Mouse (Mus musculus) heart, postnatal 14 days (tissue): ENCODE measurements at regions not wholly inside any gene's neighbourhood (a gene's known extent, or its start where the extent isn't known, plus 50 kb on each side); places are given as distances from the start of the nearest gene placed in this dataset.

Experiments
- DNase-seq, 2 experiments: peaks; one replicate each; pipeline ENCODE4 v3.0.0; 2021 to 2022
- intact Hi-C: fragments of 180-260 bp; cut with DNase I; formaldehyde crosslinking; loops from one replicate; pipeline ENCODE4 v1.15.1; 2025

DNA sequence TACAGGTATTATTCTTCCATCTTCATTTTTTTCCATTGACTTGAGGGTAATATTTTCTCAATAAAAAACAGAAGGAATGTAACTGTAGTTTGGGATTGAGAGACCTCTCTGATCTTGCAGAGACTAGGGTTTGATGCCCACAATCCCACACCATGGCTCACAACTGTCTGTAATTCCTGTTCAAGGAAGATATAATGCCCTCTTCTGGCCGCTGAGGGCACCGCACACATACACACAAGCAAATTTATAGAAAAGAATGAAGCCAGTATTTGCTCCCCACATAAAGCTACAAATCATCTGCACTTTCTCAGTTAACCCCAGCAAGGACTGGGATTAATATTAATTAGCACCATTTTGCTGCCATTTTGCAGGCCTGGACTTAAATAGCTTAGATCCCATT is 215.6 kb downstream of the Abcc12 start:
- intact Hi-C loops, result no loop called here
- DNase-seq, result no peak

DNA sequence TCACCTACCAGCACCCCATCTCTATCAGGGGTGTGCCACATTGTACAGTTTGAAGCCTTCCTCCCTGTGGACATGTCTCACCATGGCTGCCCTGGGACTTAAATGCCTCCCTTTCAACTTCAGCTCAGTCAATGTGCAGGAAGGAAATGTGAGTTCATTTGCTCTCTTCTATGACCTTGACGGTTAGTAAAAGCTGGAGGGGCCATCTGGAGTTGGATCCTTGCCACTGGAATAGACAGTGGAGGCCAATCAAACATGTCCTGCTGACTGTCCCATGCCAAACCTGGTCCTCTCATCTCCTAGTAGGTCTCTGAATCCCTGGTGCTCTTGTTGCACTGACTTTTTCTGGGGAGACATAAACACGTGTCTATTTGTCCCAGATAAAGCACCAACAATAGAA is 220.2 kb downstream of the Abcc12 start:
- intact Hi-C loops, result no loop called here
- no peak for DNase-seq

DNA sequence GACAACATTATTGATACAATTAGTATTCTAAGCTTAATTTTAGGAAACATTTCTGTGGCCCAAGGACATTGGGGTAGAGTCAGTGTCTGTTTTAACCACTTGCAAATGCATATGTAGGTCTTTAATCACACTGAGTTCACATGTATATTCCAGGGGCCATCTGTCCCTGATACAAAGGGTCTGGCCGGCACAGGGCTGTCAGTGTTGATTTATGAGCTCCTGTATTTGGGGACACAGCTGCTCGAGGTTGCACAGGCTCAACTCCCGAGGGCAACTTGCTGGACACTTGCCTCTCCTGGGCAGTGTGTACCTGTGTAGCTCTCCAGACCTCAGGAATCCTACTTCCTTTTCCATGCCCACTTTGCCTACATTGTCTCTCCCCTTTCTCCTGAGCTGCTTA is 221.0 kb downstream of the Abcc12 start:
- intact Hi-C loops, result no loop called here
- DNase-seq, result no peak

DNA sequence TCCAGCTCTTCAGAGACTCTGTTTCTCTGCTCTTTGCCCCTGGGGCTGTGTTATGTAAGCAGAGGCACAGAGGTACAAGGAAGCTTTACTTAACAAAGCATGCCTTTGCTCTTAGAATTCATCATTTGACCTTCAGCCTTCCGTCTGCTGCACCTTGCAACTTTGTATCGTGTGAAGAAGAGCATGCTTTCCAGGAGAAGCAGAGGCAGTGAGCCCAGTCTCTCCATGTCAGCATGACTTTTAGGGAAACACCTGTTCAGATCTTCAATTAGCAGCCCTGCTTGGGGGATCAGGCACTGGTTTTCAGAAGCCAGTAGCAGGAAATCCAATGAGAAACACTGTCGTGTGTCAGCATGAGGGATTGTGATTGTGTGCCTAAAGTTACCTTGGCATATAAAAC is 226.7 kb downstream of the Abcc12 start:
- no peak for DNase-seq
- intact Hi-C loops, result no loop called here

DNA sequence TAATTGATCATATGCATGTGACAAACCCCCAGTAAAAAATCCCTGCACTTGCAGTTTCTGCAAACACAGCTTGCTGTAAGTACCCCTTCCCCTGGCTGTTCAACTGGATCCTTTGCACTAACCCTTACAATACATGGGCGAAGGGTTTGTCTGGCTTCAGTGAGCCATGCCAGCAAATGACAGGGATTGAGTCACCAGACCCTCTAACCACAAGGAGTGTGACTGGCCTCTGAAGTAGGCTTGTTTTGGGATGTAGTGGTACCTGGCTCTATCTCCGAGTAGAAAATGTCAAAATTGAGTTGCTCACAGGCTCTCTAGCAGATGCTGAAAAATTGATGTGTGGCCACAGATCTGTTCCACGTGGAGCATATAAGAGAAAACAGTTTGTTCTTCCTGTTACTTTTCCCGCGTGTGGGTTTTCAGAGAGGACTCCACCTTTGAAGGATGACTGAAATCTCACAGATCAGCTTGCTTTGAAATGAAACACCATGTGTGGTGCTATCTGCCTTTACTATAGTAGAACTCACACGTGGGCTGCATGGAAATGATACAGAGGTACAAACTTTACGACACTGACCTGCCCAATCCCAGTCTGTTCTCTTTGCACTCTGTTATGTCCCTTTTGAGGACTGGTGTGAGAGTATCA is 228.8 kb downstream of the Abcc12 start:
- DNase-seq, result no peak
- intact Hi-C loops, result no loop called here

DNA sequence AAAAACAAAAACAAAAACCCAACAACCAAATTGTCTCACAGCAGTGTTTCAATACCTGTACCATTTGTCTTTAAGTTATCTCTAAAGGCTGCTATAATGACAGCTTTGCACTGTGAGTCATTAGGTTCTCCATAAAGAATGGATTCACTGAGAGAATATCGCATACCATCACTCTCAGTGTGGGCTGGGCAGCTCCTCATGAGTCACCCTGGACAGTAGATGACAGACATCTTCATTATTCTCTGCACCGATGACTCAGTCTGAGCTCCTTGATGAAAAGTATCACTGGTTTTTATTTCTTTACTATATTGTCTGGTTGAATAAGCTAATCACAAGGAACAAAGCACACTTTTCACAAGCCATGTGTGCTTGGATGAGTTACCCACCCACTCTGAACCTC is 230.4 kb downstream of the Abcc12 start:
- DNase-seq, result no peak

DNA sequence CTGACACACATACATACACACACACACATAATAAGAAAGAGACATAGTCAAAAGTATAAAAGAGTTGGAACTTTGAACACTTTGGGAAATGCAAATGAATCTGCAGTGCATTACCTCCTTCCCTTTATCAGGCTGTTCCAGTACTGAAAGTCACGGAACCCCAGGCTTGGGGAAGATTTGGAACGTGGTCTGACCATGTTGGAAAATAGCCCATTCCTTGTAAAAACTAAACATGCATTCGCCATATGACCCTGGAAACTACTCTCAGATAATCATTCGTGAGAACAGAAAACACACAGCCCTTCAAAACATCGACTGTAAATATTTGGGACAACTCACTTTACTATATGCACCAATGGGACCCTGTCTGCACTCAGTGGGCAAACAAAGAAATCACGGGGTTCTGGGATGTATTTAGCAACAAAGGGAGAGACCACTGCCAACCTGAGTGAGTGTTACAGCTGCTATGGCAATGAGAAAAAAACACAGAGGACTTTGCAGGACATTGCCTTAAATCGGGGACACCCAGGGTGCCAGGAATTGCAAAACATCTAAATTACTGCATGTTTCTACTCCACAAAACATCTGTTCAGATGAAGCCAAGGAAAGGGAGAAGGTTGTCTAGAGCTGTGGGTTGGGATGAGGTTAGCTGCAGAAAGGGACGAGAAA is 238.3 kb downstream of the Abcc12 start:
- no peak for DNase-seq
- intact Hi-C loops, result no loop called here

More for the DNA sequence above, 230.4 kb downstream of the Abcc12 start:
- intact Hi-C loops, result no loop called here

DNA sequence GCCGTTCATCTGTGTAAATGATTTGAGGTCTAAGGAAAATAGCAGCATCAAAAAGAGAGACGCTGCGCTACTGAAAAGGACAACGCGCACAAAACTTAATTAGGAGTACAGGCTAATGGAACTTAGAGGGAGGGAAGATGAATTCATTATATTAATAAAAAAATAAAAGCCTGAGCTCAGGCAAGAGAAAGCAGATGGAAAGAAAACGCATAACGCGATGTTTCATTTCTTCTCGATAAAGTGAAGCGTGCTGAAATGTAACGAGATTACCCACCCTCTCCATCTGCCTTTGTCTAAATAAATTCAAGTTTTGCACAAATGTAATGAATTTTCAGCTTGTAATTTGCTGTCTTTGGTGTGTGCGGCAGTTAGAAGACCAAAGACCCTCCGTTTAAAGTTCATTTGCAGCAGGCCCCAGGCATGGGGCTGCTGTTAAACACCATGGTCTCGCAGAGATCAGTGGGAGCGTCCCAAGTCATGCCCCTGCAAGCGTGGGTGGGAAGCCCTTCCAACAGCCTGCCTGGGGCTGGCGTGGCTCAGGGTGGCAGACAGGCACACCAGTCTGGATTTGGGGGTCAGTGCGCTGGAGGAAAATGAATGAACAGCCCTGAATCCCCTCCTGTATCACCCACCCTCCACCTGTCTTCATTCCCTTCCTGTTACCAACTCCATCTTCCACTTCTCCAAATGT is 241.8 kb downstream of the Abcc12 start:
- intact Hi-C loops, result no loop called here
- DNase-seq, result no peak

DNA sequence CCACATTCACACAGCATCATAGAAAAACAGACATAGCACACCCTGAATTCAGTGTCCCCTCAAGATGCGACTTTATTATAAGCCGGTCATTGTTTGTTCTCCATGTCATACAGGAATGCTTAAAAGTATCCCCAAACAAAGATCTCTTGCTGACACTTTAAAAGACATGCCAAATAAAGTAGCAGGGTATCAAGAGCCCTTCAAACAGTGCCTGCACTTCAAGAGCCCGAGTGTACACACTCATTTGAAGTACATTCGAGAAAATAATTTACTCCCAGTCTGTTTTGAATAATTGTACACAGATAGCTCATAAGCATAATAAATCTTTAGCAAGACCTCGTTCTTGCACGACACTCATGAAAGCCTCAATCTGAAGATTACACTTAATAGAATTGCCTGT is 249.1 kb downstream of the Abcc12 start:
- intact Hi-C loops, result no loop called here

DNA sequence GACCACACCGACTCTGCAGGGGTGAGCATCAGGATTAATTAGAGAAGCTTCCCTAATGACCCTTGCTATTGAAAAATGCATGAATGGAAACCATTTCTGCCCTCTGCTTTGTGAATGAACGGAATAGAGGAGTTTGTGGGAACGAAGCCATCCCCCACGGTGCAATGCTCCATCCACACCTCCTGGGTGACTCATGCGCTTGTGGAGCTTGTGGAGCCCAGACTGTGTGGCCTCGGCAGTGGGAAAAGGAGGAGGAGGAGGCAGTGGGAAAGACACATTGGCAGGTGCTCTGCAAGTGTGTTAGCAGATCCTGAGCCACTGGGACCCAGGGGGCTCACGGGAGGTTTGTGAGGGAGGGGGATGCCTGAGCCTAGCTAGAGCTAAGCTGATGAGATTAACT is 251.9 kb downstream of the Abcc12 start:
- DNase-seq, result no peak
- intact Hi-C loops, result no loop called here

More for the DNA sequence above, 249.1 kb downstream of the Abcc12 start:
- no peak for DNase-seq

DNA sequence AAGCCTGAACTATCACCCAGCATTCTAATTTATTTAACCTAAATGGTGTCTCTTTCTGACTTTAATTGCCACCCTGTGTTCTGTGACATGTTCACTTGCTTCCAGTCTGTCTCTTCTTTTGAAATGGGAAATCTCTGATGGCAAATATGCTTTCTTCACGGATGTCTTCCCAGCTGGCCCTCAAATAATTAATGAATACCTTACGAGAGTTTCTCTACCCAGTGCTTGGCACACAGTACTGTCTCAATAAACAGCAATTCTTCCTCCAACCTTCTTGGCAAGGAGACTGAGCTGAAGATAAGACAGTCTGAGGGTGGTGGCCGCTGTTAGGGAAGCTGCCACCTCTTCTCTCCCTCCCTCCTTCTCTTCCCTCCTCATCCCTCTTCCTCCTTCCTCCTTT is 252.5 kb downstream of the Abcc12 start:
- DNase-seq, result no peak
- intact Hi-C loops, result no loop called here

DNA sequence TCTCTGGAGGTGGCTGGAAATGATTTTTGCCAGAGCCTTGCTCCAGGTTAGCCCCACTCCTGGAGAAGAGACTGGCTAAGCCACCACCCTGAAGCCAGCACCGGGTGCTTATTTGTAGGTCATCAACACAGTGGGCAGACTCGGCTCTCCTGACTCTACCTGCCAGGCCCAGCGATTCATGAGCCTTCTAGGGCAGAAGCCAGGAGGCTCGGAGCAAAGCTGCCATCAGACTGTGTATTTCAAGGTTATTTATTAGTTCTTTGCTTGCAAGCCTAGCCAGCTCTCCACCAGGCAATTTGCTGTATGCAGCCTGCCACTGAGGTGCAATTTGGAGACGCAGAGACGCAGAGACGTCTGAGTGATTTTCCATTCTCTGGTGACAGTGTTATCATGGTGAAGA is 255.4 kb downstream of the Abcc12 start:
- intact Hi-C loops, result no loop called here
- no peak for DNase-seq

DNA sequence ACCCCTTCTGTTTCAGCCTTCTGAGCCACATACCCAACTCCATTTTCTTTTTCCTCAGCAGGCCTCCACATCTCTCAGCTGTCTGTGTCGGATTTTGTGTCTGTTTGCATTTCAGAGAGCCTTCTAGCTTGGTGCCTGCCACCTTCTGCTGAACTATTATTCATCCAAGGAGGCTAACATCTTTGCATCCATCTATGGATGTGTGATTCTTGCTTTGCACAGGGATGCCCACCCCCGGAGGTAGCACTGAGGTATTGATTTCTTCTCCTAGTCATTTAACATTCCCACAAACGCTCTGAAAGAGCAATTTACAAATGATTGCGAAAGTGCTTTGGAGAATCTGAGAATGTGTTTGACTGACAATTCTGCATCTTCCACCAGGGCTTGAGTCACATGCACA is 255.9 kb downstream of the Abcc12 start:
- no peak for DNase-seq
- intact Hi-C loops, result no loop called here

DNA sequence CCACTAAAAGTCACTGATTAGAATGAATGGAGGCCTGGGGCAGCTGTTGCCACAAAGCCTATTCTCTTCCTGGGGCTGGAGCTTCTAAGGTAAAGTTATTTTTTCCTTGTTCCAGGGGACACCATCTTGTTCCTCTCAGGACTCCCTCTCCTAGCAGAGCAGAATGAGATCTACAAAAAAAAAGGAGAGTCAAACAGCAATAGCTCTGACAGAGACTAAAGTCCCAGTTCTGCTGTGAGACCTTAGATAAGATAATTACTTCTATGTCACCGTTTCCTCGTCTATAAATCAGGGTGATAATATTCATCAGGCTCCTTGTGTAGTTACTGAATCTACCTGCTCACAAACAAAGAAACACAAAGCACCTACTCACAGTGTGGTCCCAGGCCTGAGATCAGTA is 256.7 kb downstream of the Abcc12 start:
- intact Hi-C loops, result no loop called here
- no peak for DNase-seq

DNA sequence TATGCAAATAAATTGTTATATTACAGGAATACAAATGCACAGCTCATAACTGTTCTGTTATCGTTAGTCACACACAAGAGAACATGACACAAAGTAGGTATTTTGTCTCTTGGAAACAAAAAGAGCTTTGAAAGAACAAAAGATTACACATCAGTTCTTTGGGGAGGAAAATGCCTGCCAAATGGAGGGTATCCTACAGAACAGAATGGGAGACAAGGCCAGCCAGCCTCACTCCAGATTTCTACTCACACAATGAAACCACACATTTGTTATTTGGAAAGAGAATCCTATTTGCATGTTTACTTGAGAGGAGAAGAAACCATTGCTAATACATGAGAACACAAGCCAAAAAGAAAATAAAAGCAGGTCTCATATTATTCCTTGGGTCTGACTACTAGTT is 258.0 kb downstream of the Abcc12 start:
- no peak for DNase-seq
- intact Hi-C loops, result no loop called here

DNA sequence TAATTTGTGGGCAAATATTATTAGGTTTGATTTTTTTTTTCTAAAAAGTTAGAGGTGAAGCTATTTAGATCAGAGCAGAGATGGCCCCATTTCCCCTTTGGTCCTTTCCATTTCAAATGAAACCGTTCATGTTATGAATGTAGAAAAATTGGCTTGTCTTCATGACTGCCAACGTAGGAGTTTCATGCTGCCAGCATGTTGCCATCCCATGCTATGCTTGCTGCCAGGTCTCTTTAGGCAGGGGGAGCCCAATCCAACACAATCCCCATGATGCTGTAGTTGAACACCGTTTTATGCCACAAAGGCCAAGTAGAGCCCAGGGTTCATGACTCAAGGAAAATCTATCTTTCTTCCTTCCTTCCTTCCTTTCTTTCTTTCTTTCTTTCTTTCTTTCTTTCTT is 259.5 kb downstream of the Abcc12 start:
- intact Hi-C loops, result no loop called here
- no peak for DNase-seq

DNA sequence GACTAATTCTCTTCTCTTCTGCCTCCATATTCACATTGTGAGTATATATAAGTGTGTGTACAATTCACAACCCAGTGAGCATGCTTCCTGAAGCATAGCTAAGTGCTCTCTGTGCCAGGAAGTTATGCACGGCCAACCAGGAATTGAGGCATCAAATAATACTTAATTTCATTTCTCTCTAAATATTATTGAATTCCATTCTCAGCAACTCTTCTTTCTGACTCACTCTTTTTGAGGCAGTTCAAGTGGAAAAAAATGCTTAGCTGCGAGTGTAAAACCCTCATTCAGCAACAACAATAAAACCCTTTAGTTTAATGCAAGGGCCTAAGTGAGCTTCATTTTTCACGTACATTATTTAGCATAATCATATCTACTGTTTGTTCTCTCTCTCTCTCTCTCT is 262.0 kb downstream of the Abcc12 start:
- intact Hi-C loops, result no loop called here
- DNase-seq, result no peak

DNA sequence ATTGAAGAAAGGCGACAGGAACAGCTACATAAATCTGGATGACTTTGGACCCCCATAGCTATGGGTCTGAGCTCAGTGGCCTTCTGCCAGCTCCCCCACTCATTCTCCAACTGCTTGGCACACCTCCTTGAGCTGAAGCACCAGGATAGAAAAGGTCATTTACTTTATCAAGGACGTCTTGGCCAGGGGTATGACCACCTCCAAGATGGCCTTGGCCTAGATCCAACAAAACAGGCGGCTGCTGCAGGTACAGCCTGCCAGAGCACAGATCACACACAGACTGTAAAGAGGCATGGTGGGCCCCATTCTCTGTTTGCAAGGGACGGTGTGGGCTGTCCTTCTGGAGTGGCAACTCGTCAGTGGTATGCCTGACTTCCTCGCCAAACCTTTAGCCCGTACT is 264.2 kb downstream of the Abcc12 start:
- intact Hi-C loops, result no loop called here
- no peak for DNase-seq

DNA sequence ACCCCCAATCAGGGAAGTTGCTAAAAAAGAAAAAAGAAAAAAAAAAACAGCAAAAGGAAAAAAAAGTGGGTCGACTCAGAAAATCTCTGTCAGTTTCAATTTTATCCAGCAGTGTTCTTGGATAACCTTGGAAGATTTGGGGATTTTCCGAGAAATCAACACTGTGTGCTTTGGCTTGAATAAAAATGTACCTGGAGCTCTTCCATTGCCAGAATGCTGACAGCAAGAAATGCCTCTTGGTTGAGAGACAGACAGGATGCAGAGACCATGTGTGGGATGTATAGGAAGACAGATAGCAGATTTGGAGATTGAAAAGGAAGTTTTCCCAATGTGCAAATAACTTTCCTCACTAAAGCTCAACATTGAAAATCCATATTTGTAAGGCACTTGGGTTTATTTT is 271.0 kb downstream of the Abcc12 start:
- intact Hi-C loops, result no loop called here
- DNase-seq, result no peak

DNA sequence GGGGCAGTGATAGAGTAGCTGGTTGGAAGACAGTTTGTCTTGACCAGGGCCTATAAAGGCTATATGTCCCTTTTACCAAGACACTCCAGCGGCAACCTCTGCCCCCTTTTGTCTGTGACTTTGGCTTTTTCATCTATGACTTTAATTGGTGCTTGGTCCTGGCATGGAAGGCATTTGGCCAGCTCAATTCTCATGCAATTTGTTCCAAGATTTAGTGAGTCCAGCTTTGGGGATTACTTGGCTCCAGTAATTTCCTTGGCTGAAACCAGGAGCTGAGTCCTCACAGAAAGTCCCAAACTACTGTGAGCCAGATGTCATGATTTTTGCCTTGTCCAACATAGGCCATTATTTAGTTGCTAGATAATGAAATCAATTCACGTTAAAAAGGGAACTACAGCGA is 273.1 kb downstream of the Abcc12 start:
- peak in 1 of 2 experiments; percentile 2 for DNase-seq
- intact Hi-C loops, result no loop called here

DNA sequence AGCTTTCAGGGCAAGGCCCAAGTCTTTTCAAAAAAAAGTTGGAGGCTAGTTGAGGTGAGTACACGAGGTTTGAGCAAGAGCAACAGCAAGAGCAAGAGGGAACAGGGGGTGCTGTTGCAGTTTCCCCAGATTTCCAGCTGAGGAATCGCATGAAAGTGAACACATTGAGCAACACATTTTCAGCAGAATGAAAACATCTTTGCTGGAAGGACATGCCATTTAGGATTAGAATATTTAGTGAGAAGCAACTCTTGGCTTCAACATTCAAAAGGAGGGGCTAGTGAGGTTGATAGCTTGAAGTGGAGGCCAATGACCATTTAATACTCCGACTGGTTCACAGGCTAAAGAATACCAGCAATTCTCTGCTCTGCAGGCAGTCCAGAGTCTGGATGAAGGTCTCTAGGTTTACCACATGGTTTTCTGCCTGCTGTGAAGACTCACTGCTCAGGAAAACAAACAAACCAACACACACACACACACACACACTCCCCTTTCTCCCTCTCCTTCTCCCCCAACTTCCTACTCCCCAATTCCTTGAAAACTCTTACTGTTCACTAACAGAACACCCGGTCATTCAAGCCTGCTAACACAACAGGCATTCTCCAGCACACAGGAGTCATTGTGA is 278.5 kb downstream of the Abcc12 start:
- no peak for DNase-seq
- intact Hi-C loops, result no loop called here
